Mouse (Mus musculus) neural tube, embryonic 12.5 days (tissue): ENCODE measurements around the gene Gm28048. TPM values are rescaled to one million over a fixed set of nuclear protein-coding genes. Genes with fewer than 3 reads are reported as not detected.

ENCODE experiments used
- ATAC-seq: fragments of 200-750 bp; cut with Nextera tagmentation; 2 replicates; pipeline ENCODE4 v1.8.0; 2017; ENCODE audit warnings: low read depth, mild to moderate bottlenecking, moderate TSS enrichment, moderate library complexity; ENCODE audit not compliant: low FRiP score
- H3K27ac ChIP-seq: fragments of 300-500 bp; sonication (generic); 2 replicates; pipeline ENCODE4 v1.5.1; 2016
- H3K27me3 ChIP-seq: fragments of 300-500 bp; sonication (generic); replicated peaks from 2 replicates; pipeline ENCODE4 v1.6.1; 2016; ENCODE audit warnings: mild to moderate bottlenecking
- H3K36me3 ChIP-seq: fragments of 300-500 bp; sonication (generic); 2 replicates; pipeline ENCODE4 v1.6.1; 2016; ENCODE audit warnings: mild to moderate bottlenecking
- H3K4me1 ChIP-seq: fragments of 300-500 bp; sonication (generic); 2 replicates; pipeline ENCODE4 v1.6.1; 2016
- H3K4me2 ChIP-seq: fragments of 300-500 bp; sonication (generic); replicated peaks from 2 replicates; pipeline ENCODE4 v1.6.1; 2016; ENCODE audit warnings: mild to moderate bottlenecking
- H3K4me3 ChIP-seq: fragments of 300-500 bp; sonication (generic); 2 replicates; pipeline ENCODE4 v1.5.1; 2016
- H3K9ac ChIP-seq: fragments of 300-500 bp; sonication (generic); 2 replicates; pipeline ENCODE4 v1.6.1; 2016; ENCODE audit warnings: mild to moderate bottlenecking
- H3K9me3 ChIP-seq: fragments of 300-500 bp; sonication (generic); 2 replicates; pipeline ENCODE4 v1.6.1; 2016; ENCODE audit warnings: mild to moderate bottlenecking
- WGBS: fragments of 180-500 bp; shearing (Covaris S2); methylation state at CpG from one replicate; pipeline ENCODE4 v1.1.7; 2016; 5-methylcytosine and 5-hydroxymethylcytosine counted together
- polyA plus RNA-seq: library from polyadenylated mRNA; unstranded; fragments of >200 nt; fragmentation: Nextera tagmentation; extraction: Ambion mirVana; gene quantifications from 2 replicates; pipeline ENCODE4 v1.2.1, GENCODE M21; 2016

Gm28048 gene
- polyA plus RNA-seq, 1 experiment from 2014 or later: 6.2 TPM

DNA sequence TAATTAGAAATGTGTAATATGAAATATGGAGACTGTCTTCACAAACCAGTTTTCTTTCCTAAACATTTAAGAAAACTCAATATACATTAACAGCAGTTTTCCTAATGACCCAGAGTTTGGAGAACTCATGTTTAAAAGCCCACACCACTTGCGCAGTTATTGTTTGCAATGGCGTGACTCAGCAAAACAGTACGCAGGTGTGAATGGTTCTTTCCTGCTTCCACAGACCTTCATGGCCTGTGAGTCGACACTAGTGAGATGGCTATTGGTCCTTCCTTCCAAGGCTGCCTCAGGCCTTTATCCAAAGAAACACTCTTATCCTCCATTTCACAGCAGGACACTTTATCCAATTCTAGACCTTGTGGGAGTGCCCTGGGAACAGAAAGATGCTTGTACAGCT, 84.2 kb downstream of the Gm28048 start:
- Histone ChIP-seq H3K9ac (no peak overlapping the region), H3K4me1 (0 out of 2 replicates have a peak, but pooled peaks cover 4% of the 10 kb centered on the region), H3K9me3 (no peaks in the 10 kb centered on the region), H3K4me3 (no peak overlapping the region), H3K27ac (no peak overlapping the region), H3K36me3 (no peaks in the 10 kb centered on the region), H3K27me3 (no peaks in the 10 kb centered on the region), H3K4me2 (no peak overlapping the region)
- 94% methylated on average over 4 of the region's 4 CpGs for whole genome bisulfite sequencing
- no peak for ATAC-seq

DNA sequence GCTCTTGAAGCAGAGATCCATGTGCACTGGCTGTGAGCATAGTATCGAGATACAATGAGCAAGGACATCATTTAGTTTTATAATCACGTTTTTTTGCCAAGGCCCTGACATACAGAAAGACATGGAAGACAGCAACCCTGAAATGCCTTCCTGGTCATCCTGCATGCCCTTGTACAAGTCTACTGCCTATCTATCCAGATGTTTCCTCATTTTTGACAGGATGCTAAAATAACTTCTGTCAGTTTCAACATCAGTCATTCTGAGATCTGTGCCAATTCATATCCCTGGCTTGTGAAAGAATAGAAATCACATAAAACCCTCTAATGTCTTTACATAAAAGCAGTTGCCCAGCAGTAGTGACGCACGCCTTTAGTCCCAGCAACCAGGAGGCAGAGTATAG, 84.8 kb downstream of the Gm28048 start:
- WGBS: 93% methylated on average over 4 of the region's 4 CpGs
- Histone ChIP-seq H3K27ac (no peak overlapping the region), H3K27me3 (no peaks in the 10 kb centered on the region), H3K4me3 (no peak overlapping the region), H3K36me3 (no peaks in the 10 kb centered on the region), H3K9ac (no peak overlapping the region), H3K9me3 (no peaks in the 10 kb centered on the region), H3K4me2 (no peak overlapping the region), H3K4me1 (0 out of 2 replicates have a peak, but pooled peaks cover 4% of the 10 kb centered on the region)
- ATAC-seq: no peak

DNA sequence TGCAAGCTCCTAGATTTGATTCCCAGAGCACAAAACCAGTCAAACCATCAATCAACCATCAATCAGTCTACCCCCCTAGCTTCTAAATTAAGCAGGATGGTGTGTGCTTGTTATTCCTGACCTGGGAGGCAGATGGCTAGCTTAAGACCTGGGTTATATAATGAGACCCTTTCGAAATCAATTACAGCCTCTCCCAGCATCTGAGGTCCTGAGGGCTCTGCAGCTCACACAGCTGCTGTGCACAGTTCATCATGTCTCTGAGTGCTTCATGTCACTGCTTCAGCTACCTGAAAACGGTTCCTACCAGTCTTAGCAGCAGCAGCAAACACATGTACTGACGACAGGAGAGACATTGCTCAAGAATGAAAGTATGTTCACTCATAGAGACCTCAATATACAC, 88.8 kb downstream of the Gm28048 start:
- ATAC-seq: peak; percentile 87
- Histone ChIP-seq H3K27ac (no peak overlapping the region), H3K4me3 (no peak overlapping the region), H3K9ac (no peak overlapping the region), H3K27me3 (no peaks in the 10 kb centered on the region), H3K4me2 (no peak overlapping the region), H3K4me1 (0 out of 2 replicates have a peak, but pooled peaks cover 4% of the 10 kb centered on the region), H3K9me3 (no peaks in the 10 kb centered on the region), H3K36me3 (no peaks in the 10 kb centered on the region)
- WGBS: 54% methylated on average over 3 of the region's 3 CpGs

DNA sequence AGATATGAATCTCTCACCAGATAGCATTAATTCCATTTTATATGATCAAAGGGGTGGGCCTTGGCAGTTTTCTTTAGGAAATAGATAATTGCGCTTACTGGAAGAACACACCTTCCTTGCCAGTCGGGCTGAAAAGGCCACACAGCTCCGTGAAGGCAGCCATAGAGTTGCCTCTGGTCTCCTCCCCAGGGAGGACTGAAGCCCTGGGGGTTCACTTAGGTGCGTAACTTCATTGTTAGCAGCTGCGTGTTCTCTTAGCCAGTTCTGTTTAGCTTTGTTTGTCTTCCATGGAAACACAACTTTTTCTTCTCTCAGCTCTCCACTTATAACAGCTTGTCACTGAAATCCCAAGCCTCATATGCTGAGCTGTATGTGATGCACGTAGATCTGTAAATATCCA, 89.4 kb downstream of the Gm28048 start:
- 81% methylated on average over 6 of the region's 6 CpGs for WGBS
- no peak overlapping the region for H3K9ac ChIP-seq
- H3K27me3 ChIP-seq: no peaks in the 10 kb centered on the region
- no peak overlapping the region for H3K27ac ChIP-seq
- no peak for ATAC-seq
- H3K4me3 ChIP-seq: no peak overlapping the region
- no peaks in the 10 kb centered on the region for H3K9me3 ChIP-seq
- no peak overlapping the region for H3K4me2 ChIP-seq
- H3K4me1 ChIP-seq: 0 out of 2 replicates have a peak, but pooled peaks cover 4% of the 10 kb centered on the region
- H3K36me3 ChIP-seq: no peaks in the 10 kb centered on the region

- H3K9ac ChIP-seq: no peak overlapping the region
- H3K4me1 ChIP-seq: 0 out of 2 replicates have a peak, but pooled peaks cover 4% of the 10 kb centered on the region
- no peak overlapping the region for H3K27ac ChIP-seq
- H3K4me3 ChIP-seq: no peak overlapping the region
- no peaks in the 10 kb centered on the region for H3K27me3 ChIP-seq
- 88% methylated on average over 7 of the region's 7 CpGs for WGBS
- H3K9me3 ChIP-seq: no peaks in the 10 kb centered on the region
- no peak overlapping the region for H3K4me2 ChIP-seq
- no peak for ATAC-seq
- no peaks in the 10 kb centered on the region for H3K36me3 ChIP-seq
Observed at GRCm38 (mm10) chr11:22891876-22892275, 90.0 kb downstream of the Gm28048 start.

DNA sequence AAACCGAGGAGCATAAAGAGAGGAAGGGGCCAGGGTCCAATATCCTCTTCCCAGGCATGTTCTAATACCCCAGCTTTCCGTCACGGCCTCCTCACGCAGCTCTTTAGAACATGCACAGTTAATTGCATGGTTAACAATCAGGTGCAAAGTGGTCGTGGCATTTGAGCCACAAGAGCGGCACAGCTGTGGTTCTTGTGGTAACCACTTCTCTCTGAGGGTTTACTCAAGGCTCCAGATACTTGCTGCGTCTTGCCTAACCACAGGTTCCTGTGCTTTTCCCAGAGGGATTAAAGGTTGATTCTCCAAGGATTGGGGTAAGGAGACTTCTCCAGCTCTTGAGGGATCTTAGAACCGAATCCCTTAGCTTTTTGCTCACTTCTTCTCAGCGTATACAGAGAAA, 90.6 kb downstream of the Gm28048 start:
- Histone ChIP-seq H3K4me1 (0 out of 2 replicates have a peak, but pooled peaks cover 4% of the 10 kb centered on the region), H3K9me3 (no peaks in the 10 kb centered on the region), H3K27ac (no peak overlapping the region), H3K36me3 (no peaks in the 10 kb centered on the region), H3K4me2 (no peak overlapping the region), H3K4me3 (no peak overlapping the region), H3K27me3 (no peaks in the 10 kb centered on the region), H3K9ac (no peak overlapping the region)
- WGBS: 78% methylated on average over 9 of the region's 9 CpGs
- no peak for ATAC-seq

DNA sequence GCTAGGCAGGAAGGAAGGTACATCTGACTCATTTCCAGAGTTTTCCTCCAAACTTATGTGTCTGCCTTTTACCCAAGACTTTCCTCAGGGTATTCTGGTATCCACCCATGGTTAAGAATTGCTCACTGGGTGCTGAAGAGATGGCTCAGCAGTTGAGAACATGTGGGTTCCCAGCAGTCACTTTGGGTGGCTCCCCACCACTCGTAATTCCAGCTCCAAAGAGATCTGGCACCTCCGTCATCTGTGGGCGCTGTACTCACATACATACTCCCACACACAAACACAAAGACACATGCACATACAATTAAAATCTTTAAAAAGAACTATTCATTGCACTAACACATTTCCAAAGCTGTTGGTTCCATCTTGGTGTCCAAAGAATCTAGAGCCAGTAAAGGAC, 92.7 kb downstream of the Gm28048 start:
- Histone ChIP-seq H3K27ac (no peak overlapping the region), H3K36me3 (no peaks in the 10 kb centered on the region), H3K27me3 (no peaks in the 10 kb centered on the region), H3K9ac (no peak overlapping the region), H3K4me2 (no peak overlapping the region), H3K4me1 (0 out of 2 replicates have a peak, but pooled peaks cover 4% of the 10 kb centered on the region), H3K9me3 (no peaks in the 10 kb centered on the region), H3K4me3 (no peak overlapping the region)
- no peak for ATAC-seq
- WGBS: 95% methylated on average over 3 of the region's 3 CpGs

DNA sequence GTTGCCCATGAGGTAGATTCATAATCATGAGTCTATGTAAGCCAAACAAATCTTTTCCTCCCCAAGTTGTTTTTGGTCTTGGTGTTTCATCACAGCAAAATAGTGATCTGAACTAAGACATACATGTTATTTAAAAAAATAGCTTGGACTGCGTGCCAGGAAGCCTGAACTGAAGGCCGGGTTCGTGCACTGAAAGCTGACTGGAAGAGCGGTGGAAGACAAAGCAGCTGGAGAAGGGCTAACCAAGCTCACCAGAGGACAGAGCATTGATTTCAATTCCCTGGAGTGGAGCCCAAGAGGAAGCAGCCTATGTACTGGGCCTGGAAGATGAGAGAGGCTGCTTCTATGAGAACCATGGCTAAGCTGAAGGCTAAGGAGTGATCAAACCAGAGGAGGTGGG, 94.9 kb downstream of the Gm28048 start:
- Histone ChIP-seq H3K27ac (no peak overlapping the region), H3K4me1 (no peaks in the 10 kb centered on the region), H3K4me2 (no peak overlapping the region), H3K9ac (no peak overlapping the region), H3K36me3 (no peaks in the 10 kb centered on the region), H3K27me3 (no peaks in the 10 kb centered on the region), H3K9me3 (no peaks in the 10 kb centered on the region), H3K4me3 (no peak overlapping the region)
- 96% methylated on average over 4 of the region's 4 CpGs for WGBS
- ATAC-seq: no peak

DNA sequence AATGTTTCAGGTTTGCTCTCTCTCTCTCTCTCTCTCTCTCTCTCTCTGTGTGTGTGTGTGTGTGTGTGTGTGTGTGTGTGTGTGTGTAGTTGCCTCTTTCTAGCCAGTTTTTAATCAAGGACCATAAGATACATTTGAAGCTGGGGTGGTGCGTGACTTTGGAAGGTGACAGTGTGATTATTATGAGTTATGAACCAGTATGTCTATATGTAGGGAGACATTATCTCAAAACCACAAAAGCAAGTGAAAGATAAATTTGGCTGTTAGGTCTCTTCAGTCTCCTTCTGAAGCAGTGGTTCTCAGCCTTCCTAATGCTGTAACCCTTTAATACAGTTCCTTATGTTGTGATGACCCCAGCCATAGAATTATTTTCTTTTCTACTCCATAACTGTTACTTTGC, 96.5 kb downstream of the Gm28048 start:
- Histone ChIP-seq H3K27ac (no peak overlapping the region), H3K36me3 (no peaks in the 10 kb centered on the region), H3K9me3 (no peaks in the 10 kb centered on the region), H3K9ac (no peak overlapping the region), H3K27me3 (no peaks in the 10 kb centered on the region), H3K4me2 (no peak overlapping the region), H3K4me3 (no peak overlapping the region), H3K4me1 (no peaks in the 10 kb centered on the region)
- 97% methylated on average over 1 of the region's 1 CpGs for WGBS
- no peak for ATAC-seq

DNA sequence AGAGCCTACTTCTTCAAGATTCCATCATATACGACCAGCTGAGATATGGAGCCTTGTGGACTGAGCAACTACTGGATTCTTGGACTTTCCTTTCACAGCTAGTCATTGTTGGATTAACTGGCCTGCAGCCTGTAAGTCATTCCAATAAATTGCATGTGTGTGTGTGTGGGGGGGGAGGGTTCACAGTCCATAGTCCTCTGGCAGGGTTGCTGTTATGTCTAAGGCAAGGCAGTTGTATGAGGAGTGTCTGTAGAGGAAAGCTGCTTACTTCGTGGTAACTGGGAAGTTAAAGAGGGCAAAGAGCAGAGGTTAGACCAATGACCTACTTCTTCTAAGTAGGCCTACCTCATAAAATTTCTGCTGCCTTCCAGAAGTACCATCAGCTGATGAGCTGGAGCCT, 98.2 kb downstream of the Gm28048 start:
- Histone ChIP-seq H3K4me2 (no peak overlapping the region), H3K9me3 (no peaks in the 10 kb centered on the region), H3K27ac (no peak overlapping the region), H3K36me3 (no peaks in the 10 kb centered on the region), H3K9ac (no peak overlapping the region), H3K4me3 (no peak overlapping the region), H3K27me3 (no peaks in the 10 kb centered on the region), H3K4me1 (no peaks in the 10 kb centered on the region)
- WGBS: 87% methylated on average over 2 of the region's 2 CpGs
- no peak for ATAC-seq

DNA sequence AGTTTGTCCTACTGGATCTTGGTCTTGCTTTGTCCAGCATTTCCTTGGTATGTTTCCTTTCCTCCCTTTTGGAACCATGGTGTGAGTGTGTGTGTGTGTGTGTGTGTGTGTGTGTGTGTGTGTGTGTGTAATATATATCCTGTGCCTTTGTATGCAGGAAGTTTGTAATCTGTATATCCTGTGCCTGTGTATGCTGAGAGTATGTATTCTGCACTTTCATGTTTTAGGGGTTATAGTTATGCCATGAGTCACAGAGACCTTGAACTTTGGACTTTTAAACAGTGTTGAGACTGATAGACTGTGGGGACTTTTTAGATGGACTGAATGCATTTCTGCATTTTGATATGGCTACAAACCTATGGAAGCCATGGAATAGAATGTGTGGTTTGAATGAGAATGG, 99.0 kb downstream of the Gm28048 start:
- Histone ChIP-seq H3K27ac (no peak overlapping the region), H3K9me3 (no peaks in the 10 kb centered on the region), H3K4me3 (no peak overlapping the region), H3K36me3 (no peaks in the 10 kb centered on the region), H3K4me1 (no peaks in the 10 kb centered on the region), H3K4me2 (no peak overlapping the region), H3K27me3 (no peaks in the 10 kb centered on the region), H3K9ac (no peak overlapping the region)
- ATAC-seq: no peak

DNA sequence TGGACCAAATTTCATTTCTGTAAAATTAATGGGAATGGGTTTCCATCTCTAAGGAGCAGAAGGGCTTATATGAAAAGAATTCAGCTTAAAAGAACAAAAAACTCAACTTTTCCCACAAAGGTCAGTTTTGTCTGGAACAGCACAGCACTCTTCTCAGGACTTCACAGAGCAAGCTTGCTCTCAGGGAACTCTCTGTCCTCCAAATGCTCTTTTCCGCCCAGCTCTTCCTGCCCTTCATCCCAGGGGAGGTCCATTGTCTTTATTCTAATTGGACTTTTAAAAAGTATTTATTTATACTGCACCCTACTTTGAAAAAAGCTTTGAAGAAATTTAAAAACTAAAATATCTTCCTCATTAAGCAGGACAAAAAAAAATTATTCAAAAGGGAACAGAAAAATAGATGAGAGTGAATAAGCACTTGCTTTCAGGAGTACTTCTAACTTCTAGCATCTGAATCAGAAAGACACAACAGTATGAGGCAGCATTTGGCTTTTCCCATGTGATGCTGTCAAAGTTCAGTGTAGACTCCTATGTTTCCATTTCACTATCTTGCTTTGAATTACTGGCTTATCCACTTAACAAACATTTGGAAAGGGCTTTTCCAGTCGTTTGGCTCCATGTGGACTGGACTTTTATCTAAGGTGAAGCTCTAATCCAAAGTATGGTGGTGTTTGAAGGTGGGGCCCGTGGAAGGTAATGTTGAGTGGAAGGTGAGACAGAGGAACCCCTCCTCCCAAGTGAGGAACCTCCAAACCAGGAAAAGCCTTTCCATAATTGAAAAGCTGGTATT, 101.3 kb downstream of the Gm28048 start:
- no peaks in the 10 kb centered on the region for H3K9me3 ChIP-seq
- no peak overlapping the region for H3K9ac ChIP-seq
- H3K4me1 ChIP-seq: no peaks in the 10 kb centered on the region
- no peak for ATAC-seq
- no peaks in the 10 kb centered on the region for H3K27me3 ChIP-seq
- no peaks in the 10 kb centered on the region for H3K36me3 ChIP-seq
- H3K4me3 ChIP-seq: no peak overlapping the region
- H3K4me2 ChIP-seq: no peak overlapping the region
- H3K27ac ChIP-seq: no peak overlapping the region
- 78% methylated on average over 3 of the region's 3 CpGs for WGBS

DNA sequence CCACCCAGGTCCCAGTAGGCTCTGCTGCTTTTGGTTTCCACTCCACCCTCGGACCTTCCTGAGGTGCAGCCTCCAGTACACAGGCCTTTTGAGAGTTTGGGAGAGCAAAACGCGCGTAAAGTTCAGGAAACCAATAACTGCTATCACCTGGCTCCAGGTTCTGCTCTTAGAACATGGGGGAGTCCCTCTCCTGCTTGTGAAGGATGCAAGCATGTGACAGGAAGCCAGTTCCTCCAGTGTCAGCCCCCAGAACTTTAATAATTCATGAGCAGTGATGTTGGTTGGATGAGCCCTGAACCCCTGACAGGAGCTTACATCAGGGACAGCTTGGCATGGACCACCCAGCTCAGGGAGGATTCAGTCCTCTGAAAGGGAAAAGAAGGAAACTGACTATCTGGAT, 102.2 kb downstream of the Gm28048 start:
- no peak overlapping the region for H3K9ac ChIP-seq
- no peaks in the 10 kb centered on the region for H3K36me3 ChIP-seq
- ATAC-seq: no peak
- H3K27ac ChIP-seq: no peak overlapping the region
- 91% methylated on average over 4 of the region's 4 CpGs for WGBS
- no peaks in the 10 kb centered on the region for H3K27me3 ChIP-seq
- no peaks in the 10 kb centered on the region; the same call in 1 of the 2 replicates for H3K4me1 ChIP-seq
- H3K9me3 ChIP-seq: no peaks in the 10 kb centered on the region
- H3K4me2 ChIP-seq: no peak overlapping the region
- no peak overlapping the region for H3K4me3 ChIP-seq
